Mouse (Mus musculus) neural tube, embryonic 14.5 days (tissue): ENCODE results near the gene Hist2h2ac. TPM values are rescaled to one million over a fixed set of nuclear protein-coding genes. Genes with fewer than 3 reads are reported as not detected.
"Not testable (repeated sequence)": the region's sequence is repeated elsewhere in the genome, so short reads cannot be mapped to it uniquely, and the experiment has no call there.

Source experiments
- ATAC-seq: fragments of 200-750 bp; cut with Nextera tagmentation; 2 replicates; pipeline ENCODE4 v1.8.0; 2017; ENCODE audit warnings: low read depth, mild to moderate bottlenecking, moderate TSS enrichment, moderate library complexity
- H3K27ac ChIP-seq: fragments of 300-500 bp; sonication (generic); 2 replicates; pipeline ENCODE4 v1.5.1; 2014; ENCODE audit warnings: low read depth, mild to moderate bottlenecking, control low read depth, low read length, moderate library complexity, mixed read lengths
- H3K27me3 ChIP-seq: fragments of 300-500 bp; sonication (generic); 2 replicates; pipeline ENCODE4 v1.6.1; 2014; ENCODE audit warnings: low read length; ENCODE audit not compliant: control insufficient read depth, insufficient read depth
- H3K36me3 ChIP-seq: fragments of 300-500 bp; sonication (generic); 2 replicates; pipeline ENCODE4 v1.6.1; 2014; ENCODE audit warnings: low read length, mixed read lengths; ENCODE audit not compliant: control insufficient read depth, insufficient read depth
- H3K4me1 ChIP-seq: fragments of 300-500 bp; sonication (generic); 2 replicates; pipeline ENCODE4 v1.6.1; 2014; ENCODE audit warnings: low read length; ENCODE audit not compliant: control insufficient read depth, insufficient read depth
- H3K4me2 ChIP-seq: fragments of 300-500 bp; sonication (generic); 2 replicates; pipeline ENCODE4 v1.6.1; 2014; ENCODE audit warnings: mild to moderate bottlenecking, low read depth, low read length, control low read depth
- H3K4me3 ChIP-seq: fragments of 300-500 bp; sonication (generic); 2 replicates; pipeline ENCODE4 v1.5.1; 2014; ENCODE audit warnings: low read depth, low read length, control low read depth, mixed read lengths
- H3K9ac ChIP-seq: fragments of 300-500 bp; sonication (generic); replicated peaks from 2 replicates; pipeline ENCODE4 v1.6.1; 2014; ENCODE audit warnings: low read depth, mild to moderate bottlenecking, control low read depth, low read length, mixed read lengths
- H3K9me3 ChIP-seq: fragments of 300-500 bp; sonication (generic); 2 replicates; pipeline ENCODE4 v1.6.1; 2016; ENCODE audit warnings: low read length; ENCODE audit not compliant: control insufficient read depth
- WGBS: fragments of 180-500 bp; shearing (Covaris S2); extraction: QIAGEN DNeasy Blood & Tissue Kit; methylation state at CpG from one replicate; pipeline ENCODE4 v1.1.7; 2014; 5-methylcytosine and 5-hydroxymethylcytosine counted together
- polyA plus RNA-seq: library from polyadenylated mRNA; unstranded; fragments of >200 nt; fragmentation: Nextera tagmentation; extraction: Ambion mirVana; gene quantifications from 2 replicates; pipeline ENCODE4 v1.2.1, GENCODE M21; 2014

Hist2h2ac gene
- polyA plus RNA-seq, 1 experiment from 2014 or later = 1.3 TPM

DNA sequence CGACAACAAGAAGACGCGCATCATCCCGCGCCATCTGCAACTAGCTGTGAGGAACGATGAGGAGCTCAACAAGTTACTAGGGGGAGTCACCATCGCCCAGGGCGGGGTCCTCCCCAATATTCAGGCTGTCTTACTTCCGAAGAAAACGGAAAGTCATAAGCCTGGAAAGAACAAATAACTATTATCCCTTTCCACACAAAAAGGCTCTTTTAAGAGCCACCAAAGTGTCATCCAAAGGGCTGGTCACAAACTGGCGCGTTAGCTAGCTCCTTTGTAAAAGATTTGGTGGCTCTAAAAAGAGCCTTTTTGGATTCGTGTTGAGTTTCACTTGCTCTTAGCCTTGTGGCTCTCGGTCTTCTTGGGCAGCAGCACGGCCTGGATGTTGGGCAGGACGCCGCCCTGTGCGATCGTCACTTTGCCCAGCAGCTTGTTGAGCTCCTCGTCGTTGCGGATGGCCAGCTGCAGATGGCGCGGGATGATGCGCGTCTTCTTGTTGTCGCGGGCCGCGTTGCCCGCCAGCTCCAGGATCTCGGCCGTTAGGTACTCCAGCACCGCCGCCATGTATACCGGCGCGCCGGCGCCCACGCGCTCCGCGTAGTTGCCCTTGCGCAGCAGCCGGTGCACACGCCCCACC is 432 bp downstream of the Hist2h2ac start:
- Histone ChIP-seq H3K4me2 (peak overlapping the region; percentile 83), H3K4me3 (peak overlapping the region; percentile 48), H3K27ac (peak overlapping the region; percentile 95), H3K4me1 (peaks cover 13% of the 10 kb centered on the region), H3K9ac (peak overlapping the region; percentile 54)
- H3K9me3 ChIP-seq, H3K36me3 ChIP-seq, H3K27me3 ChIP-seq: not testable (repeated sequence)
- peak; percentile 38 for ATAC-seq
- under 1% methylated on average over 23 of the region's 47 CpGs for WGBS

DNA sequence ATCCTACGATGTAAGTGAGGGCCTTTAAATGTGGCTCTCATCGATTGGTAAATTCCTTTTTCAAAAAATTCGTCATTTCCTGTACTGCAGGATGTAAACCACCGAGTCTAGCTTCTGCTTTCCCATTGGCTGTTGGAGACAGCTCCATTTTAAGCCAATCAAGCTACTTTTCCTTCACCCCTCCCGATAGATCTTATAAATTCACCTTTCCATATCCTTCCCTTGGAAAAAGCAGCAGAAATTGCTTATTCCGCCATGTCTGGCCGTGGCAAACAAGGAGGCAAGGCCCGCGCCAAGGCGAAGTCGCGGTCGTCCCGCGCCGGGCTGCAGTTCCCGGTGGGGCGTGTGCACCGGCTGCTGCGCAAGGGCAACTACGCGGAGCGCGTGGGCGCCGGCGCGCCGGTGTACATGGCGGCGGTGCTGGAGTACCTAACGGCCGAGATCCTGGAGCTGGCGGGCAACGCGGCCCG is 984 bp downstream of the Hist2h2ac start, which contains the start of the genes Bola1 and Hist2h2ab:
TSS of gene Bola1 (minus strand) at position 49 of the 470 bp plus-strand sequence.
TSS of gene Hist2h2ab (plus strand) at position 205 of the 470 bp plus-strand sequence.
- Histone ChIP-seq H3K4me2 (peak within 1 kb of the TSS; percentile 83), H3K36me3 (no peaks in the 10 kb centered on the region), H3K9me3 (no peaks in the 10 kb centered on the region), H3K27me3 (no peaks in the 10 kb centered on the region), H3K9ac (peak within 1 kb of the TSS; percentile 54), H3K27ac (peak within 1 kb of the TSS; percentile 95), H3K4me1 (peaks cover 13% of the 10 kb centered on the region), H3K4me3 (peak within 1 kb of the TSS; percentile 48)
- under 1% methylated on average over 37 of the region's 37 CpGs for WGBS
- peak; percentile 92 for ATAC-seq

DNA sequence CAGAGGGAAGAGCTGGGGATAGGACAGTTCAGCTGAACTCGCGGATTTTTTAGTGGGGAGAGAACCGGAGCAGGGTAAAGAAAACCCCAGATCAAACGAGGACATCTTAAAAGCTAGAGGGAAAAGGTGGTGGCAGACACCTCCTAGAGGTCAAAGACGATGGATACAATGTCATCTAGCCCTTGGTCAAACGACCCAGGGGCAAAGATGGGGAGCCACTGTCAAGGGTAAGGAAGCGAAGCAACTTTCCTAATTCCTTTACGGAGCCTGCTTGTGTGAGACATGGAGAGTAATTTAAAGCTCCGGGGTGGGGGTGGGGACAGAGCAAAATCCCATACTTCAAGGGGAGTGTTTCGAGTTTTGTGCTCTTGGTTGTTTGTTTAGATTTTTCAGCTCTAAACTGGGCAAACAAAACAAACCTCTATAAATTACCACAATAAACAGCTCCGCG is 1.5 kb downstream of the Hist2h2ac start:
- peak overlapping the region; percentile 83 for H3K4me2 ChIP-seq
- H3K27ac ChIP-seq = peak overlapping the region; percentile 95
- no peaks in the 10 kb centered on the region for H3K36me3 ChIP-seq
- no peaks in the 10 kb centered on the region for H3K9me3 ChIP-seq
- H3K4me1 ChIP-seq = peaks cover 13% of the 10 kb centered on the region
- peak; percentile 40 for ATAC-seq
- H3K27me3 ChIP-seq = no peaks in the 10 kb centered on the region
- H3K4me3 ChIP-seq = peak overlapping the region; percentile 48
- H3K9ac ChIP-seq = peak overlapping the region; percentile 50
- WGBS = 0% methylated on average over 12 of the region's 12 CpGs

- no peak for ATAC-seq
- H3K27me3 ChIP-seq = no peaks in the 10 kb centered on the region
- H3K4me2 ChIP-seq = no peak overlapping the region
- no peaks in the 10 kb centered on the region for H3K9me3 ChIP-seq
- no peaks in the 10 kb centered on the region for H3K4me1 ChIP-seq
- WGBS = 32% methylated on average over 15 of the region's 15 CpGs
- H3K36me3 ChIP-seq = no peaks in the 10 kb centered on the region
- H3K27ac ChIP-seq = no peak overlapping the region
- no peak overlapping the region for H3K4me3 ChIP-seq
- no peak overlapping the region for H3K9ac ChIP-seq
Measured at GRCm38 (mm10) chr3:96209242-96209641, 11.4 kb downstream of the Hist2h2ac start.

GRCm38 (mm10) chr3:96207819-96208218 is 12.9 kb downstream of the Hist2h2ac start:
- Histone ChIP-seq H3K4me1 (no peaks in the 10 kb centered on the region), H3K36me3 (no peaks in the 10 kb centered on the region), H3K27ac (no peak overlapping the region), H3K4me3 (no peak overlapping the region), H3K9me3 (no peaks in the 10 kb centered on the region), H3K27me3 (no peaks in the 10 kb centered on the region), H3K9ac (no peak overlapping the region), H3K4me2 (no peak overlapping the region)
- ATAC-seq = no peak
- WGBS = 88% methylated on average over 3 of the region's 3 CpGs

- ATAC-seq = no peak
- Histone ChIP-seq H3K9ac (no peak overlapping the region), H3K36me3 (no peaks in the 10 kb centered on the region), H3K4me2 (no peak overlapping the region), H3K9me3 (no peaks in the 10 kb centered on the region), H3K4me3 (no peak overlapping the region), H3K27ac (no peak overlapping the region), H3K27me3 (no peaks in the 10 kb centered on the region), H3K4me1 (peaks cover 11% of the 10 kb centered on the region; the same call in 1 of the 2 replicates)
- WGBS = 79% methylated on average over 2 of the region's 2 CpGs
Measured at GRCm38 (mm10) chr3:96199731-96200130, 20.9 kb downstream of the Hist2h2ac start.

DNA sequence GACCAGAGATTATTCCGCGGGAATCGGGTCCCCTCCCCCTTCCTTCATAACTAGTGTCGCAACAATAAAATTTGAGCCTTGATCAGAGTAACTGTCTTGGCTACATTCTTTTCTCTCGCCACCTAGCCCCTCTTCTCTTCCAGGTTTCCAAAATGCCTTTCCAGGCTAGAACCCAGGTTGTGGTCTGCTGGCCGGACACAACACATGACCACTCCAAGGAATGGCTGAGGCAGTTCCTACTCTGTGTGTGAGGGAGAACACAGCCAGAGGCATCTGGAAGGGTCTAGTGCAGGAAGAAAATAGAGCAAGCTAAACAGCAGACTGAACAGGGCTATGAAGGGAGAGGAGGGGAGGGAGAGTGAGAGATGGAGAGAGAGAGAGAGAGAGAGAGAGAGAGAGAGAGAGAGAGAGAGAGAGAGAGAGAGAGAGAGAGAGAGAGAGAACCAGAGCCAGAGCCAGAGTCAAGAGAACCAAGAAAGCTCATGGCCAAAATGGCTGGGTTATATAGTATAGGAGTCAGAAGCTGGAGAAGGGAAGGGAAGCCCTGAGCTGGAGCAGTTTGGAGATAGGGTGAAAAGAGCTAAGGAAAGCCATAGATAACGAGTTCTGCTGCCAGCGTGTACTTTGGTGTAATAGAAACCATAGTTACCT is 22.0 kb downstream of the Hist2h2ac start:
- not testable (repeated sequence) for H3K9ac ChIP-seq, H3K36me3 ChIP-seq, ATAC-seq, H3K27me3 ChIP-seq, H3K4me2 ChIP-seq, H3K27ac ChIP-seq, H3K4me3 ChIP-seq, H3K9me3 ChIP-seq
- H3K4me1 ChIP-seq = peaks cover 11% of the 10 kb centered on the region; the same call in 1 of the 2 replicates
- WGBS = 79% methylated on average over 3 of the region's 8 CpGs

DNA sequence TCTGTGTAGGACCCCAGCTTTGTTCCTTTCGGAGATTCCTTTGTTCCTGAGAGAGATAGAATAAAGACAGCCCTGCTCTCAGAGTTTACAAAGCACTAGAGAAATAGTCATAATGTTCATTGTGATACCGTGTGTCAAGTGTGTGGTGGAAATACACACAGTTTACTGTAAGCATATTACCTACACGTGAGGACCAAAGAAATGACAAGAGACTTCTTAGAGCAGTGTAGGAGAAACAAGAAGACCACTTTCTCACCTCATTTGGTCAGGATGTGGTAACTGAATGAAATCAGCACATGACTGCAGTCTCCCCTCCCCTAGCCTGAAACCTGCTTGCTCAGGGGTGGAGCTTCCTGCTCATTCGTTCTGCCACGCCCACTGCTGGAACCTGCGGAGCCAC is 22.5 kb downstream of the Hist2h2ac start:
- peak overlapping the region; percentile 72 for H3K4me3 ChIP-seq
- no peaks in the 10 kb centered on the region for H3K27me3 ChIP-seq
- peaks cover 11% of the 10 kb centered on the region; the same call in 1 of the 2 replicates for H3K4me1 ChIP-seq
- peak; percentile 36; the same call in 1 of the 2 replicates for ATAC-seq
- WGBS = 1% methylated on average over 5 of the region's 6 CpGs
- H3K4me2 ChIP-seq = peak overlapping the region; percentile 95
- no peaks in the 10 kb centered on the region for H3K9me3 ChIP-seq
- peak overlapping the region; percentile 42 for H3K9ac ChIP-seq
- H3K36me3 ChIP-seq = peaks cover 7% of the 10 kb centered on the region; the same call in 1 of the 2 replicates
- peak overlapping the region; percentile 55; the same call in 1 of the 2 replicates for H3K27ac ChIP-seq
